Mouse (Mus musculus) brain, embryonic 14.5 days (tissue): Measurements from ENCODE around the gene Btbd11.

Experiments
- CTCF ChIP-seq: fragments of 200-500 bp; IDR thresholded peaks from 2 replicates; pipeline ENCODE4 v1.5.1; 2012; ENCODE audit warnings: inconsistent platforms, mild to moderate bottlenecking, moderate library complexity, borderline replicate concordance; ENCODE audit not compliant: insufficient read depth, insufficient read length; ENCODE audit errors: extremely low read depth
- POLR2A ChIP-seq: fragments of 200-500 bp; IDR thresholded peaks from 2 replicates; pipeline ENCODE4 v1.6.1; 2012; ENCODE audit warnings: mild to moderate bottlenecking, inconsistent platforms, borderline replicate concordance; ENCODE audit not compliant: poor library complexity, insufficient read depth, insufficient read length, severe bottlenecking; ENCODE audit errors: extremely low read depth

DNA sequence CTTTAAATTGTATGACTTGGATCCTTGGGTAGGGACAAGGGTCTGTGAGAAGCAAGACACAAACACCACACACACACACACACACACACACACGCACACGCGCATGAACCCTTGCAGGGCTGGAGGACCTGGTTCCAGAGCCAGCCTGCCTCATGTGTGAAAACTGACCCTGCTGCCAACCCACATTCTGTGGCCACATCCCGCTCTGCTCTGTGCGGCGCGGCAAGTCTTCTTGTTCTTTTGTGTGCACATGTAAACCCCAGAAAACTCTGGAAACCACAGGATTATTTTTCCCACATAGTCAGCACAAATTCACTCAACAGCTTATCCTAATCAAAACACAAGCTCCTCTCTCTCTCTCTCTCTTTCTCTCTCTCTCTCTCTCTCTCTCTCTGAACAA, 116.8 kb downstream of the Btbd11 start:
- TF ChIP-seq POLR2A: no peak
- TF ChIP-seq CTCF: no peak
